Mouse (Mus musculus) megakaryocyte progenitor cell, adult 5-6 weeks (primary cell): ENCODE measurements around the gene Nsun2. TPM values are rescaled to one million over a fixed set of nuclear protein-coding genes. Genes with fewer than 3 reads are reported as not detected.
A peak's percentile ranks its signal among the peaks of the same experiment; 100 is the strongest.

Experiments
- ATAC-seq: replicated peaks from 2 replicates; pipeline ENCODE4 v1.8.0; 2016; ENCODE audit warnings: mild to moderate bottlenecking, moderate TSS enrichment, inconsistent platforms; ENCODE audit not compliant: poor library complexity
- total RNA-seq, 2 experiments: library from RNA; stranded (forward) in 1 of 2; stranded (reverse) in 1 of 2; fragments of 157-497, 149-512 nt in 1 of 2; fragments of 200-1000 nt in 1 of 2; gene quantifications; 2 replicates each; pipeline versions ENCODE4 v1.2.3 to v1.2.4; 2015 to 2017

Nsun2 gene
- total RNA-seq, 2 experiments from 2014 or later, result 121 to 197 TPM

GRCm38 (mm10) chr13:69523444-69524157 is 9.9 kb upstream of the Nsun2 start:
- ATAC-seq, result no peak

- no peak for ATAC-seq
Measured at GRCm38 (mm10) chr13:69524158-69524530, 9.4 kb upstream of the Nsun2 start.

GRCm38 (mm10) chr13:69525867-69526266 is 7.7 kb upstream of the Nsun2 start:
- 0 out of 2 replicates have a peak, but pooled peaks have one; percentile 7 for ATAC-seq

GRCm38 (mm10) chr13:69528531-69528930 is 5.0 kb upstream of the Nsun2 start:
- ATAC-seq, result no peak

GRCm38 (mm10) chr13:69530156-69530555 is 3.4 kb upstream of the Nsun2 start:
- no peak for ATAC-seq

- no peak for ATAC-seq
Measured at GRCm38 (mm10) chr13:69530951-69531350, 2.6 kb upstream of the Nsun2 start.

- no peak for ATAC-seq
Measured at GRCm38 (mm10) chr13:69531431-69531830, 2.1 kb upstream of the Nsun2 start.

GRCm38 (mm10) chr13:69532101-69532892 is 1.2 kb upstream of the Nsun2 start:
- ATAC-seq, result no peak

GRCm38 (mm10) chr13:69532893-69533404 is 597 bp upstream of the Nsun2 start:
- 0 out of 2 replicates have a peak, but pooled peaks have one; percentile 4 for ATAC-seq

GRCm38 (mm10) chr13:69534334-69534653 is 748 bp downstream of the Nsun2 start, which contains the start of gene Tent4a:
TSS of gene Tent4a (minus strand) at chr13:69534617.
- peak; percentile 54 for ATAC-seq

GRCm38 (mm10) chr13:69534654-69535551 is 1.4 kb downstream of the Nsun2 start:
- ATAC-seq, result peak; percentile 66

- ATAC-seq, result no peak
Measured at GRCm38 (mm10) chr13:69536021-69536420, 2.5 kb downstream of the Nsun2 start.

- no peak for ATAC-seq
Measured at GRCm38 (mm10) chr13:69537366-69537765, 3.8 kb downstream of the Nsun2 start.

- no peak for ATAC-seq
Measured at GRCm38 (mm10) chr13:69538327-69538726, 4.8 kb downstream of the Nsun2 start.

- ATAC-seq, result no peak
Measured at GRCm38 (mm10) chr13:69541209-69541608, 7.7 kb downstream of the Nsun2 start.

GRCm38 (mm10) chr13:69541776-69542175 is 8.2 kb downstream of the Nsun2 start:
- ATAC-seq, result no peak

- no peak for ATAC-seq
Measured at GRCm38 (mm10) chr13:69542571-69543352, 9.2 kb downstream of the Nsun2 start.

GRCm38 (mm10) chr13:69543595-69543994 is 10.0 kb downstream of the Nsun2 start:
- ATAC-seq, result no peak

GRCm38 (mm10) chr13:69545019-69545418 is 11.5 kb downstream of the Nsun2 start:
- peak; percentile 90 for ATAC-seq

GRCm38 (mm10) chr13:69547488-69548180 is 14.1 kb downstream of the Nsun2 start:
- ATAC-seq, result no peak
